Mouse (Mus musculus) lung, postnatal 10 days (tissue): Measurements from ENCODE around the gene Trpm3.
A peak's percentile ranks its signal among the peaks of the same experiment; 100 is the strongest.

ENCODE experiments used
- DNase-seq: peaks from one replicate; pipeline ENCODE4 v3.0.0; 2021

The Trpm3 gene

GRCm38 (mm10) chr19:22656466-22657215 lies 517.8 kb downstream of the Trpm3 start:
- no peak for DNase-seq

GRCm38 (mm10) chr19:22657251-22657650 lies 518.4 kb downstream of the Trpm3 start:
- no peak for DNase-seq

GRCm38 (mm10) chr19:22665401-22665800 lies 526.6 kb downstream of the Trpm3 start:
- no peak for DNase-seq

GRCm38 (mm10) chr19:22670222-22670621 lies 531.4 kb downstream of the Trpm3 start:
- DNase-seq, result peak; percentile 30

GRCm38 (mm10) chr19:22672892-22673291 lies 534.0 kb downstream of the Trpm3 start:
- no peak for DNase-seq

GRCm38 (mm10) chr19:22676206-22676605 lies 537.4 kb downstream of the Trpm3 start:
- DNase-seq, result no peak

- no peak for DNase-seq
These were observed 543.4 kb downstream of the Trpm3 start for GRCm38 (mm10) chr19:22682238-22682637.

- no peak for DNase-seq
These were observed 553.1 kb downstream of the Trpm3 start for GRCm38 (mm10) chr19:22691995-22692394.

- DNase-seq, result no peak
These were observed 553.7 kb downstream of the Trpm3 start for GRCm38 (mm10) chr19:22692553-22692952.

- DNase-seq, result no peak
These were observed 554.1 kb downstream of the Trpm3 start for GRCm38 (mm10) chr19:22692956-22693355.

GRCm38 (mm10) chr19:22695423-22695822 lies 556.6 kb downstream of the Trpm3 start:
- no peak for DNase-seq

- DNase-seq, result no peak
These were observed 559.9 kb downstream of the Trpm3 start for GRCm38 (mm10) chr19:22698737-22699136.

GRCm38 (mm10) chr19:22700871-22701651 lies 562.2 kb downstream of the Trpm3 start:
- DNase-seq, result no peak

- DNase-seq, result no peak
These were observed 565.0 kb downstream of the Trpm3 start for GRCm38 (mm10) chr19:22703876-22704275.

- DNase-seq, result no peak
These were observed 566.6 kb downstream of the Trpm3 start for GRCm38 (mm10) chr19:22705414-22705813.

- peak; percentile 10 for DNase-seq
These were observed 580.2 kb downstream of the Trpm3 start for GRCm38 (mm10) chr19:22719027-22719426.

- no peak for DNase-seq
These were observed 591.0 kb downstream of the Trpm3 start for GRCm38 (mm10) chr19:22729846-22730245.

GRCm38 (mm10) chr19:22730971-22731370 lies 592.1 kb downstream of the Trpm3 start:
- DNase-seq, result no peak

GRCm38 (mm10) chr19:22736870-22737269 lies 598.0 kb downstream of the Trpm3 start:
- no peak for DNase-seq

- DNase-seq, result no peak
These were observed 600.4 kb downstream of the Trpm3 start for GRCm38 (mm10) chr19:22739240-22739639.

- DNase-seq, result peak; percentile 35
These were observed 614.5 kb downstream of the Trpm3 start for GRCm38 (mm10) chr19:22753311-22753809.

- DNase-seq, result no peak
These were observed 615.2 kb downstream of the Trpm3 start for GRCm38 (mm10) chr19:22754071-22754470.

- DNase-seq, result peak; percentile 13
These were observed 615.7 kb downstream of the Trpm3 start for GRCm38 (mm10) chr19:22754498-22754897.

GRCm38 (mm10) chr19:22758496-22758895 lies 619.6 kb downstream of the Trpm3 start:
- no peak for DNase-seq
